Mouse (Mus musculus) midbrain, embryonic 10.5 days (tissue): ENCODE measurements around the gene Socs7. TPM values are rescaled to one million over a fixed set of nuclear protein-coding genes. Genes with fewer than 3 reads are reported as not detected.
A peak's percentile ranks its signal among the peaks of the same experiment; 100 is the strongest.
"Not testable (repeated sequence)": the region's sequence is repeated elsewhere in the genome, so short reads cannot be mapped to it uniquely, and the experiment has no call there.

Source experiments
- DNase-seq: peaks from one replicate; pipeline ENCODE4 v3.0.0-alpha.2; 2017; ENCODE audit warnings: low spot score
- H3K27ac ChIP-seq: fragments of 300-500 bp; sonication (generic); replicated peaks from 2 replicates; pipeline ENCODE4 v1.5.1; 2016; ENCODE audit warnings: mild to moderate bottlenecking
- H3K27me3 ChIP-seq: fragments of 300-500 bp; sonication (generic); 2 replicates; pipeline ENCODE4 v1.6.1; 2016; ENCODE audit warnings: low read depth, mild to moderate bottlenecking; ENCODE audit not compliant: poor library complexity, severe bottlenecking
- H3K36me3 ChIP-seq: fragments of 300-500 bp; sonication (generic); 2 replicates; pipeline ENCODE4 v1.6.1; 2016; ENCODE audit warnings: mild to moderate bottlenecking, moderate library complexity
- H3K4me1 ChIP-seq: fragments of 300-500 bp; sonication (generic); 2 replicates; pipeline ENCODE4 v1.6.1; 2016
- H3K4me3 ChIP-seq: fragments of 300-500 bp; sonication (generic); 2 replicates; pipeline ENCODE4 v1.5.1; 2016; ENCODE audit warnings: mild to moderate bottlenecking, moderate library complexity
- H3K9me3 ChIP-seq: fragments of 300-500 bp; sonication (generic); replicated peaks from 2 replicates; pipeline ENCODE4 v1.6.1; 2016; ENCODE audit warnings: mild to moderate bottlenecking
- WGBS: fragments of 180-500 bp; shearing (Covaris S2); methylation state at CpG from one replicate; pipeline ENCODE4 v1.1.7; 2016; 5-methylcytosine and 5-hydroxymethylcytosine counted together
- polyA plus RNA-seq: library from polyadenylated mRNA; unstranded; fragments of >200 nt; fragmentation: Nextera tagmentation; extraction: Ambion mirVana; gene quantifications from 2 replicates; pipeline ENCODE4 v1.2.1, GENCODE M21; 2016

The Socs7 gene
- polyA plus RNA-seq, result 3.6 and 4.6 TPM in 2 replicates

DNA sequence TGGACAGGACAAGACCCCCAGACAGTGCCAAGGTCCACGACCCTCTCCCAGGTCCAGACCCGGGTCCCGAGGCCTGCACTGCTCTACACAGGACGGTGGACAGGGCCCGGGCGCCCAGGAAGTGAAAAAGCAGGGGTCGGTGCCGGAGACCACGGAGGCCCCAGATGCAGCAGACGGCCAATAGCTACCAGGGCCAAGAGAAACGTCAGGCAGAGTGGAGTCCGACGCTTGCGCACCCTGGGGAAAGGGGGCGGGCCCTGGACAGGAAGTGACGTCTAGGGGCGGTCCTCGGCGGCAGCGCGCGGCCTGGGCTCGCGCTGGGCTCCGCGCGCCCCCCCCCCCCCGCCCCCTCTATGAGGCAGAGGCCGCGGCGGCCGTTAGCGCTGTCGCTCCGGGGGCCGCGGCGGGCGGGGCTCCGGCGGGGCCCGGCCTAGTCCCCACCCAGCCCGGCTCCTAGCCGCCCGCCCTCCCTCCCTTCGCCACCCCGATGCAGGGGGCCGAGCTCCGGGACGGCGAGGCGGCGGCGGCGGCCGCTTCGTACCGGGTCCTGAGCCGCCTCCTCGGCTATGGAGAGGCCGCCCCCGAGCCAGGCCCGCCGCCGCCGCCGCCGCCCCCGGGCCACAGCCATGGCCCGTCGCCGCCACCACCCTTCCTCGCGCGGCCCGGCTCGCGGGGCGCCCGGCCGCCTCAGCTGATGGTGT lies at the start of gene Socs7:
Socs7 (plus strand) TSS at position 604 of the 701 bp plus-strand sequence.
- Histone ChIP-seq H3K4me1 (peaks cover 35% of the 10 kb centered on the region), H3K36me3 (0 out of 2 replicates have a peak, but pooled peaks cover 1% of the 10 kb centered on the region), H3K4me3 (peak within 1 kb of the TSS; percentile 100), H3K27ac (peak within 1 kb of the TSS; percentile 94), H3K9me3 (no peaks in the 10 kb centered on the region), H3K27me3 (no peaks in the 10 kb centered on the region)
- under 1% methylated on average over 55 of the region's 81 CpGs for WGBS
- DNase-seq, result peak; percentile 94

DNA sequence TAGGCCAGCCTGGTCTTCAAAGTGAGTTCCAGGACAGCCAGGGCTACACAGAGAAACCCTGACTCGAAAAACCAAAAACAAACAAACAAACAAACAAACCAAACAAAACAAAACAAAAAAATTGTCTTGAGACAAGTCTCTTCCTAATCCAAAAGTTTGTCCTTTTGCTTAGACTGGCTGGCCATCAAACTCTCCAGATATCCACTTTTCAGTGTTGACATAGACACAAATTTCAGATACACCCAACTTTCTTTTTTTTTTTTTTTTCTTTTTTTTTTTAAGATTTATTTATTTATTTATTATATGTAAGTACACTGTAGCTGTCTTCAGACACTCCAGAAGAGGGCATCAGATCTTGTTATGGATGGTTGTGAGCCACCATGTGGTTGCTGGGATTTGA lies 49.5 kb upstream of the Socs7 start:
- not testable (repeated sequence) for DNase-seq, H3K36me3 ChIP-seq, H3K27ac ChIP-seq, H3K9me3 ChIP-seq, H3K4me3 ChIP-seq
- Histone ChIP-seq H3K27me3 (peaks cover 18% of the 10 kb centered on the region; the same call in 1 of the 2 replicates), H3K4me1 (peaks cover 35% of the 10 kb centered on the region)
- WGBS, result 91% methylated on average over 1 of the region's 1 CpGs

GRCm38 (mm10) chr11:97314110-97314509 lies 48.2 kb upstream of the Socs7 start:
- Histone ChIP-seq H3K4me3 (no peak overlapping the region), H3K9me3 (no peaks in the 10 kb centered on the region), H3K36me3 (peaks cover 16% of the 10 kb centered on the region), H3K27ac (no peak overlapping the region), H3K27me3 (peaks cover 18% of the 10 kb centered on the region; the same call in 1 of the 2 replicates), H3K4me1 (peaks cover 35% of the 10 kb centered on the region)
- DNase-seq, result no peak
- 91% methylated on average over 3 of the region's 3 CpGs for WGBS

- H3K27ac ChIP-seq, result peak overlapping the region; percentile 74
- H3K27me3 ChIP-seq, result peaks cover 14% of the 10 kb centered on the region; the same call in 1 of the 2 replicates
Observed at GRCm38 (mm10) chr11:97314751-97315503, 47.4 kb upstream of the Socs7 start.

GRCm38 (mm10) chr11:97315504-97316503 lies 46.5 kb upstream of the Socs7 start, which contains the start of gene Mrpl45:
Gene Mrpl45 (plus strand): TSS chr11:97315716.
- Histone ChIP-seq H3K4me3 (peak within 1 kb of the TSS; percentile 66), H3K9me3 (no peaks in the 10 kb centered on the region), H3K36me3 (peaks cover 32% of the 10 kb centered on the region), H3K27ac (peak within 1 kb of the TSS; percentile 89), H3K27me3 (peaks cover 8% of the 10 kb centered on the region; the same call in 1 of the 2 replicates), H3K4me1 (peaks cover 18% of the 10 kb centered on the region)
- peak; percentile 97 for DNase-seq
- under 1% methylated on average over 50 of the region's 50 CpGs for WGBS

More at GRCm38 (mm10) chr11:97314751-97315503, 47.4 kb upstream of the Socs7 start:
- DNase-seq, result no peak
- Histone ChIP-seq H3K4me3 (peak overlapping the region; percentile 66), H3K9me3 (no peaks in the 10 kb centered on the region), H3K4me1 (peaks cover 27% of the 10 kb centered on the region), H3K36me3 (peaks cover 24% of the 10 kb centered on the region)
- 50% methylated on average over 8 of the region's 8 CpGs for WGBS

DNA sequence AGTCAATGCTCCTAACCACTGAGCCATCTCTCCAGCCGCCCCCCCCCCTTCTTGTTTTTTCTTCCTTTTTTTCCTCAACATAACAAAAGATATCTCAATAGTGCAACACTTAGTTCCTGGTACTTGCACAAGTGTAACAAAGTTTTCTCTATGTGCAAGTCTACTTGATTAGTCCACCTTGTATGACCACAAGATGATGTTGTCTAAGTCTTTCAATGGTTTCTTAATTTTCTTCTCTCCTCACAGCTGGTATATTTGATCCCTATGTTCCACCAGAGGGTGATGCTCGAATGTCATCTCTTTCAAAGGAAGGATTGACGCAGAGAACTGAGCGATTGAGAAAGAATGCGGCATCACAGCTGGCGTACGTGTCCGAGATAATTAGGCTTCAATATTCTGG lies 41.2 kb upstream of the Socs7 start:
- no peak for DNase-seq
- Histone ChIP-seq H3K36me3 (peaks cover 81% of the 10 kb centered on the region), H3K4me3 (no peak overlapping the region), H3K4me1 (peaks cover 8% of the 10 kb centered on the region), H3K27ac (no peak overlapping the region), H3K27me3 (no peaks in the 10 kb centered on the region), H3K9me3 (no peaks in the 10 kb centered on the region)
- 96% methylated on average over 8 of the region's 8 CpGs for WGBS

GRCm38 (mm10) chr11:97321894-97322600 lies 40.3 kb upstream of the Socs7 start:
- H3K27ac ChIP-seq, H3K4me1 ChIP-seq, H3K4me3 ChIP-seq, H3K9me3 ChIP-seq, H3K27me3 ChIP-seq, DNase-seq: not testable (repeated sequence)
- WGBS, result 87% methylated on average over 8 of the region's 8 CpGs
- peaks cover 90% of the 10 kb centered on the region for H3K36me3 ChIP-seq

GRCm38 (mm10) chr11:97325224-97325623 lies 37.1 kb upstream of the Socs7 start:
- no peaks in the 10 kb centered on the region for H3K4me1 ChIP-seq
- peaks cover 95% of the 10 kb centered on the region for H3K36me3 ChIP-seq
- H3K27me3 ChIP-seq, result no peaks in the 10 kb centered on the region
- no peak overlapping the region for H3K4me3 ChIP-seq
- no peak for DNase-seq
- WGBS, result 84% methylated on average over 1 of the region's 1 CpGs
- H3K27ac ChIP-seq, result no peak overlapping the region
- H3K9me3 ChIP-seq, result no peaks in the 10 kb centered on the region

- Histone ChIP-seq H3K27ac (no peak overlapping the region), H3K27me3 (no peaks in the 10 kb centered on the region), H3K4me3 (no peak overlapping the region), H3K4me1 (peaks cover 8% of the 10 kb centered on the region; the same call in 1 of the 2 replicates), H3K9me3 (no peaks in the 10 kb centered on the region), H3K36me3 (peaks cover 82% of the 10 kb centered on the region)
- WGBS, result 36% methylated on average over 9 of the region's 9 CpGs
- DNase-seq, result peak; percentile 71
Observed at GRCm38 (mm10) chr11:97328148-97328547, 34.2 kb upstream of the Socs7 start.

DNA sequence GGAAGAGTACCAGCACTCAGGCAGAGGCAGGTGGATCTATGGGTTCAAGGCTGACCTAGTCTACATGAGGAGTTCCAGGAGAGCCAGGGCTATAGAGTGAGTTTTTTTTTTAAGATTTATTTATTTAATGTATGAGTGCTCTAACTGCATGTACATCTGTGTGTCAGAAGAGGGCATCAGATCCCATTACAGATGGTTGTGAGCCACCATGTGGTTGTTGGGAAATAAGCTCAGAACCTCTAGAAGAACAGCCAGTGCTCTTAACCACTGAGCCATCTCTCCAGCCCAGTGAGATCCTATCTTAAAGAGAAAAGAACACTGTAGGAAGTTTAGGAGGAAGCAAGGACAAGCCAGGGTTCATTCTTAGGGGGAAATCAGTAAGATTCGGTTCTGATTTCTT lies 32.0 kb upstream of the Socs7 start:
- 94% methylated on average over 1 of the region's 1 CpGs for WGBS
- DNase-seq, result no peak
- no peak overlapping the region for H3K4me3 ChIP-seq
- peaks cover 63% of the 10 kb centered on the region for H3K36me3 ChIP-seq
- H3K4me1 ChIP-seq, result peaks cover 15% of the 10 kb centered on the region
- H3K27me3 ChIP-seq, result no peaks in the 10 kb centered on the region
- no peaks in the 10 kb centered on the region for H3K9me3 ChIP-seq
- no peak overlapping the region for H3K27ac ChIP-seq

GRCm38 (mm10) chr11:97331231-97332190 lies 30.8 kb upstream of the Socs7 start:
- H3K4me3 ChIP-seq, result no peak overlapping the region
- no peak overlapping the region for H3K27ac ChIP-seq
- H3K36me3 ChIP-seq, result peaks cover 51% of the 10 kb centered on the region
- peaks cover 4% of the 10 kb centered on the region for H3K27me3 ChIP-seq
- WGBS, result 90% methylated on average over 12 of the region's 12 CpGs
- no peak for DNase-seq
- peaks cover 23% of the 10 kb centered on the region for H3K4me1 ChIP-seq
- H3K9me3 ChIP-seq, result no peaks in the 10 kb centered on the region
